Mouse (Mus musculus) thymus, adult 2 months (tissue): ENCODE results near the gene Ankrd28.

ENCODE experiments used
- CTCF ChIP-seq: fragments of 200-500 bp; IDR thresholded peaks from 2 replicates; pipeline ENCODE4 v1.5.1; 2012; ENCODE audit warnings: mild to moderate bottlenecking, control low read depth, low read length, moderate library complexity, borderline replicate concordance; ENCODE audit not compliant: control insufficient read depth, poor library complexity, insufficient read depth; ENCODE audit errors: extremely low read depth
- POLR2A ChIP-seq: fragments of 200-500 bp; IDR thresholded peaks from 2 replicates; pipeline ENCODE4 v1.6.1; 2012; ENCODE audit warnings: mild to moderate bottlenecking, low read length, control low read depth, moderate library complexity; ENCODE audit not compliant: control insufficient read depth, poor library complexity, insufficient read depth; ENCODE audit errors: extremely low read depth

- TF ChIP-seq CTCF (no peak), POLR2A (no peak)
These were observed 172.2 kb downstream of the Ankrd28 start for GRCm38 (mm10) chr14:31658126-31658680.
